Mouse (Mus musculus) forebrain, embryonic 11.5 days (tissue): ENCODE measurements around the gene Srd5a1. TPM values are rescaled to one million over a fixed set of nuclear protein-coding genes. Genes with fewer than 3 reads are reported as not detected.

Experiments
- ATAC-seq: fragments of 200-750 bp; cut with Nextera tagmentation; replicated peaks from 2 replicates; pipeline ENCODE4 v1.8.0; 2017; ENCODE audit warnings: moderate TSS enrichment; ENCODE audit not compliant: low FRiP score
- DNase-seq: peaks from one replicate; pipeline ENCODE4 v3.0.0-alpha.2; 2017; ENCODE audit warnings: low spot score
- H3K27ac ChIP-seq: fragments of 300-500 bp; sonication (generic); 2 replicates; pipeline ENCODE4 v1.5.1; 2014; ENCODE audit warnings: low read depth, low read length
- H3K27me3 ChIP-seq: fragments of 300-500 bp; sonication (generic); 2 replicates; pipeline ENCODE4 v1.6.1; 2014; ENCODE audit warnings: mild to moderate bottlenecking, low read length, mixed read lengths; ENCODE audit not compliant: control insufficient read depth, insufficient read depth
- H3K36me3 ChIP-seq: fragments of 300-500 bp; sonication (generic); 2 replicates; pipeline ENCODE4 v1.6.1; 2014; ENCODE audit warnings: mild to moderate bottlenecking, low read length, moderate library complexity, mixed read lengths; ENCODE audit not compliant: control insufficient read depth, insufficient read depth
- H3K4me1 ChIP-seq: fragments of 300-500 bp; sonication (generic); replicated peaks from 2 replicates; pipeline ENCODE4 v1.6.1; 2014; ENCODE audit warnings: low read length, mixed read lengths; ENCODE audit not compliant: control insufficient read depth, insufficient read depth
- H3K4me2 ChIP-seq: fragments of 300-500 bp; sonication (generic); 2 replicates; pipeline ENCODE4 v1.6.1; 2014; ENCODE audit warnings: low read depth, mild to moderate bottlenecking, low read length, moderate library complexity, mixed read lengths; ENCODE audit not compliant: severe bottlenecking
- H3K4me3 ChIP-seq: fragments of 300-500 bp; sonication (generic); 2 replicates; pipeline ENCODE4 v1.5.1; 2014; ENCODE audit warnings: low read depth, low read length
- H3K9ac ChIP-seq: fragments of 300-500 bp; sonication (generic); 2 replicates; pipeline ENCODE4 v1.6.1; 2014; ENCODE audit warnings: low read length
- H3K9me3 ChIP-seq: fragments of 300-500 bp; sonication (generic); 2 replicates; pipeline ENCODE4 v1.6.1; 2016; ENCODE audit warnings: low read length, mixed read lengths; ENCODE audit not compliant: control insufficient read depth
- WGBS: fragments of 180-500 bp; shearing (Covaris S2); extraction: QIAGEN DNeasy Blood & Tissue Kit; methylation state at CpG from one replicate; pipeline ENCODE4 v1.1.7; 2014; 5-methylcytosine and 5-hydroxymethylcytosine counted together
- polyA plus RNA-seq: library from polyadenylated mRNA; unstranded; fragments of >200 nt; fragmentation: Nextera tagmentation; extraction: Ambion mirVana; gene quantifications from 2 replicates; pipeline ENCODE4 v1.2.1, GENCODE M21; 2014

Gene Srd5a1
- polyA plus RNA-seq = 23.7 and 32.1 TPM in 2 replicates

DNA sequence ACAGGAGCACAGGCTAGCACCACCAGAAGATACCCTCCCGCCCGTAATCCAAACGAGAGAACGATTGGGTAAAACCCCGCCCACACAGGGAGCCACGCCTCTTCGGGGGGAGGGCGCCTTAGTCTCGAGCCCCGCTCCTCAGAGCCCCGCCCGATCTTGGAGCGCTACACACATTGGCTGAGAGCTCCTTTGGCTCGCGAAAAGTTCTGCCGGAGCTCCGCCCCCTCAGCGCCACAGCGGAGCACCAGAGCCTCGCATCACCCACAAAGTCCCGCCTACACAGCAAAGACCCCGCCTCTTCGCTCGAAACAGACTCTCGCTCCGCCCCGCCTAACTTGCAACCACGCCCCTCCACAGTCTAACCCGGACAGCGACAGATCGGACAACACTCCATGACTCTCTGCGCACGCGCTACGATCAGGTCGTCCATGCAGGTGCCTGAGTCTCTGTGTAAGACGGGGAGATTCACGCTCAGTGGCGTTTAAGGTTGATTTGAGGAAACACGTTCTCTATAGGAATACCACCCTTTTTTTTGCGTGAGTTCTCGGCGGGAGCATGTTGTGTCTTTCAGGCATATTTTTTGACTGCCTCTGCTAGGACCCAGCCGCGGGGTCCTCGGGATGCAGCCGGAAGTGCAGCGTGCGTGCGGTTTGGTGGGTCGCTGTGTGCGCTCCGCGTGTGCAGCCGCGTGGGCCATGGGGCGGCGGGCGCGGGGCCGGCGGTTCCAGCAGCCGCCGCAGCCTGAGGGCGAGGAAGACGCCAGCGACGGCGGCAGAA is at the start of gene Srd5a1:
Gene Srd5a1 (minus strand): TSS at position 45 of the 777 bp plus-strand sequence.
- peak within 1 kb of the TSS; percentile 91 for H3K4me2 ChIP-seq
- H3K36me3 ChIP-seq = peaks cover 1% of the 10 kb centered on the region; the same call in 1 of the 2 replicates
- H3K9me3 ChIP-seq = no peaks in the 10 kb centered on the region
- H3K9ac ChIP-seq = peak within 1 kb of the TSS; percentile 70
- peak; percentile 99 for ATAC-seq
- under 1% methylated on average over 68 of the region's 69 CpGs for WGBS
- peak; percentile 100 for DNase-seq
- H3K27me3 ChIP-seq = no peaks in the 10 kb centered on the region
- no peak within 1 kb of the TSS for H3K27ac ChIP-seq
- H3K4me3 ChIP-seq = peak within 1 kb of the TSS; percentile 83
- peaks cover 7% of the 10 kb centered on the region; the same call in 1 of the 2 replicates for H3K4me1 ChIP-seq

DNA sequence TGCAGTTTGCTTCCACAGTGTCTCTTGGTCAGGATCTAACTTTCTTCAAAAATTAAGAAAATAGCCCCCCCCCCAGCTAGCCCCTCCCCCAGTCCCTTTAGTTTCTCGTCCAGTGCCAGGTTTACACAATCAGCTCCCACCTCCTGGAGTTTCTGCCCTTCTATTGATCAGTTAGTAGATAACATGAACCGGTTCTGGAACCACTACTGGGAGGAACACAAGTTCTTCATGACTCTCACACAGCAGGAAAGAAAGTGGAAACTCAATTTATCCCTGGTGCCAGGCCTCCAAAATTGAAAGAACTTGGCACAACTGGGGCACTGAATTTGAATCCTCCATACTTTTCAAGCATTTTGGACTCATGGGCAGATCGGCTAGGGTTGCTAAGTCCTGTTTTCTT is 43.3 kb upstream of the Srd5a1 start:
- H3K27ac ChIP-seq = no peak overlapping the region
- DNase-seq = no peak
- no peaks in the 10 kb centered on the region for H3K36me3 ChIP-seq
- no peaks in the 10 kb centered on the region for H3K9me3 ChIP-seq
- WGBS = 86% methylated on average over 3 of the region's 3 CpGs
- no peak overlapping the region for H3K9ac ChIP-seq
- no peaks in the 10 kb centered on the region for H3K27me3 ChIP-seq
- H3K4me1 ChIP-seq = no peaks in the 10 kb centered on the region
- no peak overlapping the region for H3K4me3 ChIP-seq
- ATAC-seq = no peak
- H3K4me2 ChIP-seq = no peak overlapping the region

DNA sequence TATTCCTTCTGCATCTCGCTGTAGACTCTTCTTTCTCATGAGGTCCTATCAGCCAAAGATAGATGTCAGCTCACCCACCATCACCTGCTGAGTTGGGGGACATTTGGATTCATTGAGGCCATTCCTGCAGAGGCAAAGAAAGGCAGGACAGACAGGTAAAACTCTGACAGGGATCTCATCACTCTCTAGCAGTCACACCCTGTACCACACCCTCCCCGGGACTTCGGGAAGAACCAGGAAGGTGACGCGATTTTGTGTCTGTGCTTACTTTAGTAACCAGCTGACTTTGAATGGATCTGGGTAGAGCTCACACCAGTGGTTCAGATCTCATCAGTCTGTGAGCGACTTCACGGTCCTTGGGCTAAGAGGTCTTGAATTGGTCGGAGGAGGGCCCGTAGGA is 35.2 kb upstream of the Srd5a1 start:
- H3K4me3 ChIP-seq = no peak overlapping the region
- no peak overlapping the region for H3K27ac ChIP-seq
- H3K4me1 ChIP-seq = no peaks in the 10 kb centered on the region
- H3K4me2 ChIP-seq = no peak overlapping the region
- WGBS = 84% methylated on average over 9 of the region's 9 CpGs
- peak; percentile 40 for DNase-seq
- no peak overlapping the region for H3K9ac ChIP-seq
- no peaks in the 10 kb centered on the region for H3K27me3 ChIP-seq
- no peaks in the 10 kb centered on the region for H3K9me3 ChIP-seq
- ATAC-seq = no peak
- H3K36me3 ChIP-seq = no peaks in the 10 kb centered on the region

DNA sequence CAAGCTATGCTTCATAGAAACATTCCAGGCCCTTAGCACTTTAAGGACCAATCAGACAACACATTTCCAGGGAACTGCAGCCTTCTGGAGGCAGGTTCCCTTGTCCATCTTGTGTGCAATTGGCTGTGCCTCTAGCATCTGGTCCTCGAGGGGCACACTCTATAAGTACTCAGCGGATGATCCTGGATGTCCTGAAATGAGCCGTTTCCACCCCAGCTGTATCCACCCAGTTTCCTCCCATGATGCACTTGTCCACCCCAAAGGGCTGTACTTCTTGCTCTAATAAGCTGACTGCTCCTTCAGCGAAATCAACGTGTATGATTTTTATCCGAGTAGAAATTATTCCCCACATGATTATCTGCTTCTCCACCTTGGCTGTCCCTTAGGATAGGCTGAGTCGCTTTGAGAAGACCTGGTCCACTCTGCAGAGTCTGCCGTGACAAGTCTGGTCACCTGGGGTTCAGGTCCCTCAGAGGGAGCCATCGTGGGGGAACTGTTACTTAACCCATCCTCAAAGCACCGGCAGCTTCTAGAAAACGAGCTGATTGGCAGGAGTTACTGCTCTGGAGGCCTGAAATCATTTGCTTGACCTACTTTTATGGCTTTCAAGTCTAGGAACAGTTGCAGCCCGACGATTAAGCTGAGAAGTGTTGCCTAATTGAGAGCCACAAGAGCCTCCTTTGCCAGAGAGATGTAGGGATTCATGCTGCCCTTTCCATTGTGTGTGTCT is 34.6 kb upstream of the Srd5a1 start:
- Histone ChIP-seq H3K4me2 (no peak overlapping the region), H3K27me3 (no peaks in the 10 kb centered on the region), H3K36me3 (no peaks in the 10 kb centered on the region), H3K9me3 (no peaks in the 10 kb centered on the region), H3K9ac (no peak overlapping the region), H3K4me1 (no peaks in the 10 kb centered on the region), H3K27ac (no peak overlapping the region), H3K4me3 (no peak overlapping the region)
- WGBS = 81% methylated on average over 13 of the region's 13 CpGs
- no peak for ATAC-seq
- no peak for DNase-seq

DNA sequence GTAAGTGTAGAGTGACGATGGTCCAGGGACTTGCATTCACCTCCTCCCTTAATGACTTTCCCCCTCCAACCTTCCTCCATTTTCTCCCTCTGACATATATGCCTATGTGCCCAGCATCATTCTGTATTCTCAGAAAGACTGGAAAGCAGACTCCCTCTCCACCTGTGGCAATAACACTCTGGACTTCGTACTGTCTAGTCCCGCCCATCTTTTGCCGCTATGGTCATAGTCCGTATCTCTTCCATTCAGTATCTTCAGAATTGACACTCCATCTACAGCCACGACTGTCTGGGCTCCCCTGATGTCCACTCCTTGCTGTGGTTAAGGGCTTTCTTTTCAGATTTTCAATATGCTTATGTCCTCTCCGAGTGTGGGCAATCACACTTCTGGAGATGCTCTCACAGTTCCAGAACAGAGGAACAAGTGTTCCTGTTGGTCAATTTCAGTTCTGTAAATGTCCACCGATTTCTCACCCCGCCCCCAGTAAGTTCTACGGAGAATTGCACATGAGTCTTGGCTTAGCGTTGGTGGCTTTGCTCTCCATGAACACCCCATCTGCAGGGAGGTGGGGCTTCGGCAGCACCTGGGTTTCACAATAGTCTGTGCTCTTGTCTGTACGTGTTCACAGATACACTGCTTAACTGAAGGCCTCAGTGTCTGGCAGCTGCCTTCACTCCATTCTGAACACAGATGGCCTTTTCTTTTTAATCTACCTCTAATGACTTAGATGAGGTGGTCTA is 33.4 kb upstream of the Srd5a1 start:
- H3K27ac ChIP-seq = no peak overlapping the region
- no peaks in the 10 kb centered on the region; the same call in 1 of the 2 replicates for H3K36me3 ChIP-seq
- WGBS = 86% methylated on average over 13 of the region's 13 CpGs
- H3K9ac ChIP-seq = no peak overlapping the region
- no peaks in the 10 kb centered on the region for H3K9me3 ChIP-seq
- H3K4me1 ChIP-seq = no peaks in the 10 kb centered on the region
- DNase-seq (no peak), ATAC-seq (no peak)
- H3K27me3 ChIP-seq = no peaks in the 10 kb centered on the region
- no peak overlapping the region for H3K4me2 ChIP-seq
- no peak overlapping the region for H3K4me3 ChIP-seq

DNA sequence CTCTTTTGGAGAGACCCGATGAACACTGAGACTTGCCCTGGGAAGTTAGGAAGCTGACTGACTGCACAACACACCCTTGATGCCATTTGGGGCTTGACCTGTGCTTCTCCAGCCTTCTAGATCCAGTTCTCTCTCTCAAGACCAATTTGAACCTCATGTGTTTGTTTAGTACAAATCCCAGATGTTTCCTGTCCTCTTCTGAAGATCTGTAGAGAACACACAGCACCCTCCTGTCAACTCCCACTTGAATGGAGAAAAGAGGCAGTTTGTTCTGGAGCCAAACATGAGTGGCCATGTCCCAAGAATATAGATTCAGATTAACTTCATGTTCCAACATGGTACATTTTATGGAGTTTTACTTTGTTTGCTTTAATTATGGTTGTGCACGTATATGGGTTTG is 32.7 kb upstream of the Srd5a1 start:
- WGBS = 88% methylated on average over 2 of the region's 2 CpGs
- Histone ChIP-seq H3K36me3 (no peaks in the 10 kb centered on the region; the same call in 1 of the 2 replicates), H3K9me3 (no peaks in the 10 kb centered on the region), H3K4me2 (no peak overlapping the region), H3K9ac (no peak overlapping the region), H3K4me3 (no peak overlapping the region), H3K27me3 (no peaks in the 10 kb centered on the region), H3K27ac (no peak overlapping the region), H3K4me1 (no peaks in the 10 kb centered on the region)
- DNase-seq = no peak
- ATAC-seq = no peak

DNA sequence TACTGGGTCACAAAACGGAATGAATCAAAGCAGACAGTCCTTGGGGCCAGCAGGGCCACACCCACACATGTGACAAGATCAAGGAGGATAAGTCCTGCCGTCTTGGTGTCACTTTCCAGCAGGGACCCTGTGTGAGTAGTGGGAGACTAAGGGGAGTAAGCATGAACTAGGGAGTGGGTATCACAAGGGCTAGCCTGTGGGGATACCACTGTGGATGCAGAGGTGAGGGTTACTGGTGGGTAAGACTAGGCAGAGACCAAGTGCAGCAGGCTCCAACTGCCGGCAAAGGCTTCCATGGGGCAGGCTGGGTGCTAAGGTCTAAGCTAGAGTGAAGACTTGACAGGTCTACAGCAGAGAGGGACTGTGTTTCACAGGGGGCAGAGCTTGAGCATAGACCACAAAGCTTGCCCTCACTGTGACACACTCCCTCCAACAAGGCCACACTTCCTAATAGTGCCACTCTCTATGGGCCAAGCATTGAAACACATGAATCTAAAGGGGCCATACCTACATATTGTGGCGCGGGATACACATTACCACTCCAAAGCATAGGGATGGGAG is 31.5 kb upstream of the Srd5a1 start:
- no peak overlapping the region for H3K4me3 ChIP-seq

DNA sequence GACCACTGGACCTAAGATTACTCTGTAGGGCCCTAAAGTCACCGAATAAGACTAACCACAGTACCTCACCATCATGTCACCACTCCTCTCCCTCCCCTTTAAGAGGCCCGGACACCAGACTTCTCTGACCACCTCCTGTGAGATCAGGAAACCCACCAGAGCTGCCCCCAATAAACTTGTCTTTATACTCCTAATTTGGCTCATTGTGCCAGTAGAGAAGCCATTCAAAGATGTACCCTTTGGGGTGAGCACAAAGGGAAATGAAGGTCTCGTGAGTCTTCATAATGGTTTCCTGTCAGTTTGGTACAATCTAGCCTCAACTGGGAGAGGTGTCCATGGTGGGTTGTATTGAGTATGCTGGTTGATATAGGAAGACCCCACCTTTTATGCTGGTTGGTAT is 29.8 kb upstream of the Srd5a1 start:
- Histone ChIP-seq H3K4me2 (no peak overlapping the region), H3K9me3 (no peaks in the 10 kb centered on the region), H3K27ac (no peak overlapping the region), H3K4me3 (no peak overlapping the region), H3K36me3 (no peaks in the 10 kb centered on the region; the same call in 1 of the 2 replicates), H3K4me1 (no peaks in the 10 kb centered on the region), H3K9ac (no peak overlapping the region), H3K27me3 (no peaks in the 10 kb centered on the region)
- DNase-seq (no peak), ATAC-seq (no peak)
- 87% methylated on average over 3 of the region's 3 CpGs for WGBS

More for the DNA sequence above, 31.5 kb upstream of the Srd5a1 start:
- 75% methylated on average over 5 of the region's 5 CpGs for WGBS
- H3K9ac ChIP-seq = no peak overlapping the region
- no peak overlapping the region for H3K27ac ChIP-seq
- H3K27me3 ChIP-seq = no peaks in the 10 kb centered on the region
- no peak overlapping the region for H3K4me2 ChIP-seq
- H3K9me3 ChIP-seq = no peaks in the 10 kb centered on the region
- no peaks in the 10 kb centered on the region for H3K4me1 ChIP-seq
- no peak for ATAC-seq
- no peaks in the 10 kb centered on the region; the same call in 1 of the 2 replicates for H3K36me3 ChIP-seq
- no peak for DNase-seq
